In the genomic region with DNA sequence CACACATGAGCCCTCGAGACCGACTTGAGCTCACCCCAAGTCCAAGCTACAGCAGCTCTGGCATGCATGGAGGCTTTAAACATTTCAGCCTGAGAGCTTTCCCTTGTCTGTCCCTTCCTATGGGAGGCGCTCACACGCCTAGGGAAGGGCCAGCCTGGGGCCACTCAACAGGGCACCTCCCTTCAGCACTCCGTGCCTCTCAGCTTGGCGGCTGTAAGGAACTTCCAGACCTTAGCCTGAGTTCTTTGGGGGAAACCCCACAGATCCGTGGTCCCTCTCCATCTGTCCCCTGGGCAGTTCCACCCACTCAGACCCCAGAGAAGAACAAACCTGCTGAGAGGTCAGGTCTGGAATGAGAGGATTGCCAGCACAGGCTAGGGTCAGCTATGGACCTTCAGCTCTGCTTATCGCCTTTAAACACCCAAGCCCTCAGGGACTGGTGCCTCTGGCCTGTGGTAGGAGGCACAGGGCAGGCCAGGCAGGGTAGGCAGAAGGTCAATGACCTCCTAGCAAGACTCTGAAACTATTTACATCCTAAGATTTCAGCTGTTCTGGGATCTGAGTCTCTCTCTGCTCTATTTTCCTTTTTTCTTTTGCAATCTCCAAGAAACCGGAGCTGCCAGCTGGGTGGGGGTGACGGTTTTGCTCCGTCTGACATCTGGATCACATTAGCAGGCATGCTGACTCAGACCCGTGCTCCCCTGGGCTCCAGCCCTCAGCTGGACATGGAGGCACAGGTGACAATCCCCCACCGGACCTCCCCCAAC, we compare ENCODE assay signal across 12 mouse cellular contexts. TPM values are rescaled to one million over a fixed set of nuclear protein-coding genes. Genes with fewer than 3 reads are reported as not detected.
A peak's percentile ranks its signal among the peaks of the same experiment; 100 is the strongest.
DNase-seq lines count a peak whose midpoint lies in the region; ATAC-seq and TF ChIP-seq lines count a peak whose summit lies in the region.
"Had no signal": no experiment of that assay in that cellular context is flagged by ENCODE, and none has a peak within 500 bp of the region (broad histone marks: within the 10 kb centered on the region; RNA-seq: fewer than 3 reads in every experiment).

No protein-coding gene starts in this region.

- TF ChIP-seq POLR2A in thymus, adult 2 months (IDR thresholded peaks at IDR 0.05; ENCODE audit: control insufficient read depth, extremely low read depth, insufficient read depth, low read length, poor library complexity), result no peak

- no peak overlapping the region for H3K4me3 ChIP-seq in layer of hippocampus, adult 2 months
- no peak overlapping the region for H3K4me3 ChIP-seq in brown adipose tissue, adult 24 weeks (ENCODE audit: insufficient read depth, low read depth, low read length)
- no peak overlapping the region for H3K4me3 ChIP-seq in limb, embryonic 15.5 days
- H3K4me3 ChIP-seq in thymus, adult 2 months (ENCODE audit: control insufficient read depth, insufficient read depth, low read length), result no peak overlapping the region

- H3K27me3 ChIP-seq in limb, embryonic 15.5 days, result no peaks in the 10 kb centered on the region
- H3K27me3 ChIP-seq in thymus, adult 2 months (ENCODE audit: control insufficient read depth, insufficient read depth, low read length), result no peaks in the 10 kb centered on the region
- H3K27me3 ChIP-seq: Patski had no signal

- no peaks in the 10 kb centered on the region for H3K9me3 ChIP-seq in limb, embryonic 15.5 days

- H3K9ac ChIP-seq in limb, embryonic 15.5 days, result no peak overlapping the region

- DNase-seq in layer of hippocampus, adult 2 months (ENCODE audit: low spot score in 2 of 2), result no peak
- DNase-seq in layer of hippocampus, adult 11-12 months (ENCODE audit: low spot score), result no peak
- DNase-seq in gastrocnemius, postnatal 10 days, result peak; percentile 57
- no peak for DNase-seq in cerebellum, adult 11-12 months
- DNase-seq in layer of hippocampus, adult 9-11 months, result no peak
- DNase-seq in thymus, adult 2 months, result no peak
- DNase-seq: cerebellum, postnatal 36 days; kidney, adult 8-10 months had no signal

- peaks cover 47% of the 10 kb centered on the region for H3K36me3 ChIP-seq in limb, embryonic 15.5 days
- no peaks in the 10 kb centered on the region for H3K36me3 ChIP-seq in thymus, adult 2 months (ENCODE audit: control insufficient read depth, insufficient read depth, low read length)

- peaks cover 25% of the 10 kb centered on the region for H3K4me1 ChIP-seq in brown adipose tissue, adult 24 weeks (ENCODE audit: control insufficient read depth, insufficient read depth, insufficient read length, low read length)
- peaks cover 54% of the 10 kb centered on the region for H3K4me1 ChIP-seq in limb, embryonic 15.5 days
- H3K4me1 ChIP-seq in thymus, adult 2 months (replicated peaks; ENCODE audit: control insufficient read depth, insufficient read depth, low read length), result peaks cover 16% of the 10 kb centered on the region

- peak; percentile 33 for TF ChIP-seq CTCF in layer of hippocampus, adult 2 months (conservative IDR thresholded peaks at IDR 0.05)
- no peak for TF ChIP-seq CTCF in thymus, adult 2 months (IDR thresholded peaks at IDR 0.05; ENCODE audit: borderline replicate concordance, control insufficient read depth, extremely low read depth, insufficient read depth, low read length, poor library complexity)

- H3K4me2 ChIP-seq in limb, embryonic 15.5 days, result no peak overlapping the region; the same call in 1 of the 2 replicates

- ATAC-seq in limb, embryonic 15.5 days (ENCODE audit: insufficient number of reproducible peaks, low FRiP score, low TSS enrichment, low read depth), result no peak
- ATAC-seq: midbrain, embryonic 16.5 days; Patski had no signal

- H3K27ac ChIP-seq in layer of hippocampus, adult 2 months, result peak overlapping the region; percentile 72
- peak overlapping the region; percentile 70 for H3K27ac ChIP-seq in brown adipose tissue, adult 24 weeks (replicated peaks; ENCODE audit: low read depth, low read length)
- peak overlapping the region; percentile 83 for H3K27ac ChIP-seq in limb, embryonic 15.5 days
- no peak overlapping the region for H3K27ac ChIP-seq in thymus, adult 2 months (ENCODE audit: control insufficient read depth, insufficient read depth, low read length)

- WGBS in limb, embryonic 15.5 days, result 24% methylated on average over 13 of the region's 13 CpGs
- WGBS in thymus, adult 2 months, result 92% methylated on average over 13 of the region's 13 CpGs

RNA-seq across cellular contexts. Expression of a gene that starts 19.5 kb away (rescaled TPM):
- 10 to 100 TPM; 56.4 to 58.5 TPM for total RNA-seq in layer of hippocampus, adult 2 months (2021)
- 29.0 and 42.1 TPM in 2 replicates for polyA plus RNA-seq in brown adipose tissue, adult 24 weeks (2012; ENCODE audit: insufficient read depth, insufficient read length, missing spikeins)
- total RNA-seq in gastrocnemius, postnatal 10 days (2021), result 10 to 100 TPM; 65.9 to 66.6 TPM
- 31.6 and 35.4 TPM in 2 replicates for polyA plus RNA-seq in limb, embryonic 15.5 days (2015; fragmentation: Nextera tagmentation; extraction: Ambion mirVana)
- polyA plus RNA-seq in thymus, adult 2 months (2012; rRNA removed), result 26.2 and 28.9 TPM in 2 replicates

RNA-seq across cellular contexts. Expression of a gene that starts 55.4 kb away (rescaled TPM):
- 10 to 100 TPM; 27.4 to 34.2 TPM for total RNA-seq in layer of hippocampus, adult 2 months (2021)
- 67.7 and 79.0 TPM in 2 replicates for polyA plus RNA-seq in brown adipose tissue, adult 24 weeks (2012; ENCODE audit: insufficient read depth, insufficient read length, missing spikeins)
- 10 to 100 TPM; 35.7 to 39.2 TPM for total RNA-seq in gastrocnemius, postnatal 10 days (2021)
- 26.4 and 32.1 TPM in 2 replicates for polyA plus RNA-seq in limb, embryonic 15.5 days (2015; fragmentation: Nextera tagmentation; extraction: Ambion mirVana)
- 105 and 108 TPM in 2 replicates for polyA plus RNA-seq in thymus, adult 2 months (2012; rRNA removed)
